Mouse (Mus musculus) embryo, embryonic 9.5 days (tissue): ENCODE results near the gene Elp6.

Experiments used
- DNase-seq: peaks from one replicate; pipeline ENCODE4 v3.0.0-alpha.2; 2017; ENCODE audit errors: extremely low spot score

Gene Elp6

DNA sequence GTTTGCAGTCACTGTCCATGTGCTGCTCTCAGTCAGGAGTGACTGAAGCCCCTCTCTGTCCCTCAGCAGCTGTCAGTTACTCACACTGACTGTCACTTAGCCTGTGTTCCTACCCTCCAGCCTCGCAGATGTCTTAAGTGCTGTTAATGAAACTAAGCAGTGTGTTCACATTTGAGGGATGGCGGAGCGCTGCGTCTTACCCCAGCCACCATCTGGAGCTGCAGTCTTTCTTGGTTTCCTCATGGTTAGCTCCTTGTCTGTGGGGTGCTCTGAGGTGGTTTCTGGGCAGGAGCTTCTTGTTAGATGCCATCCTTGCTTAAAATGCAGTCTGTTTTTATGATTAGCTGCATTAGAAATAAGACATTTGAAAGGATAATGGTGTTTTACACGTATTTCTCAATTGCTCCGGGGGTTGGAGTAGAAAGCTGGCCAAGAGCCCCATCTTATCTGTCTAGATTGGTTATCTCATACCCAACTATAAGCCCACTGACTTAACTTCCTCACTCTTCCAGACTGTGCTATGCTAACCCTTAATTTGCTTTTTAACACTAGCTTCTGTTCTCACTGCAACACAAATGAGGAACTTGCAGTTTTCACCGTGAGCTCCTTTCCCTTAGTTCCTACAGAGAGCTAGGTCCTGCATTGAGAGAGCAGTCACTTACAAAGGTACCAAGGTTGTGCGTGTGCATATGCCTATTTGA, 47.1 kb downstream of the Elp6 start:
- DNase-seq = no peak

- DNase-seq = no peak
Measured at GRCm38 (mm10) chr9:110358341-110358740, 53.4 kb downstream of the Elp6 start.

- DNase-seq = no peak
Measured at GRCm38 (mm10) chr9:110361299-110361698, 56.3 kb downstream of the Elp6 start.

- DNase-seq = no peak
Measured at GRCm38 (mm10) chr9:110362337-110362736, 57.4 kb downstream of the Elp6 start.

DNA sequence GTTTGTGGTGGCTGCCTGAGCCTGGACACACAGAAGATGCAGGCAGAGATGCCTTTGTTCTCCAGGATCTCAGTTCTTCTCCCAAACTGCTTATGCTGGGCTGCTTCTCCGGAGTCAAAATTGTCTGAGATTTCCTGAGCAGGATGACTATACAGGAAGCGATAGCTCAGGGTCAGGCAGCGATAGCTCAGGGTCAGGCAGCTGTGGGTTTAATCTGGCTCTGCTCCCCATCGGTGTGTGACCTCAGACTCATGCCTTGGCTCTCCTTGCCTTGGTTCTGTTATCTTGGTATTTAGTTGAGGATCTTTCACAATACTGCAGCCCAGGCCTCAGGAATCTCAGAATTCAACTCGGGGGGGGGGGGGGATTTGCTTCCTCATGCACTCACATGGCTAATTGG, 61.8 kb downstream of the Elp6 start:
- no peak for DNase-seq

- no peak for DNase-seq
Measured at GRCm38 (mm10) chr9:110369860-110370259, 64.9 kb downstream of the Elp6 start.
